Mouse (Mus musculus) neural tube, embryonic 11.5 days (tissue): ENCODE measurements around the gene Bcat1. TPM values are rescaled to one million over a fixed set of nuclear protein-coding genes. Genes with fewer than 3 reads are reported as not detected.
A peak's percentile ranks its signal among the peaks of the same experiment; 100 is the strongest.

Experiments used
- ATAC-seq: fragments of 200-750 bp; cut with Nextera tagmentation; 2 replicates; pipeline ENCODE4 v1.8.0; 2017; ENCODE audit warnings: moderate number of reproducible peaks, mild to moderate bottlenecking, moderate TSS enrichment, moderate library complexity; ENCODE audit not compliant: insufficient read depth, low FRiP score, low TSS enrichment
- DNase-seq: peaks from one replicate; pipeline ENCODE4 v3.0.0-alpha.2; 2015; ENCODE audit warnings: low spot score
- H3K27ac ChIP-seq: fragments of 300-500 bp; sonication (generic); 2 replicates; pipeline ENCODE4 v1.5.1; 2014; ENCODE audit warnings: low read depth, mild to moderate bottlenecking, low read length
- H3K27me3 ChIP-seq: fragments of 300-500 bp; sonication (generic); 2 replicates; pipeline ENCODE4 v1.6.1; 2014; ENCODE audit warnings: mild to moderate bottlenecking, low read length, mixed read lengths; ENCODE audit not compliant: control insufficient read depth, insufficient read depth
- H3K36me3 ChIP-seq: fragments of 300-500 bp; sonication (generic); 2 replicates; pipeline ENCODE4 v1.6.1; 2014; ENCODE audit warnings: mild to moderate bottlenecking, low read length, moderate library complexity, mixed read lengths; ENCODE audit not compliant: control insufficient read depth, insufficient read depth
- H3K4me1 ChIP-seq: fragments of 300-500 bp; sonication (generic); 2 replicates; pipeline ENCODE4 v1.6.1; 2014; ENCODE audit warnings: low read length, mixed read lengths; ENCODE audit not compliant: control insufficient read depth, insufficient read depth
- H3K4me2 ChIP-seq: fragments of 300-500 bp; sonication (generic); 2 replicates; pipeline ENCODE4 v1.6.1; 2014; ENCODE audit warnings: low read depth, mild to moderate bottlenecking, moderate library complexity
- H3K4me3 ChIP-seq: fragments of 300-500 bp; sonication (generic); 2 replicates; pipeline ENCODE4 v1.5.1; 2014; ENCODE audit warnings: low read depth, low read length
- H3K9ac ChIP-seq: fragments of 300-500 bp; sonication (generic); 2 replicates; pipeline ENCODE4 v1.6.1; 2014; ENCODE audit warnings: mild to moderate bottlenecking, low read length
- H3K9me3 ChIP-seq: fragments of 300-500 bp; sonication (generic); 2 replicates; pipeline ENCODE4 v1.6.1; 2016; ENCODE audit warnings: low read length; ENCODE audit not compliant: control insufficient read depth
- WGBS: fragments of 180-500 bp; shearing (Covaris S2); extraction: QIAGEN DNeasy Blood & Tissue Kit; methylation state at CpG from one replicate; pipeline ENCODE4 v1.1.7; 2014; 5-methylcytosine and 5-hydroxymethylcytosine counted together
- polyA plus RNA-seq: library from polyadenylated mRNA; unstranded; fragments of >200 nt; fragmentation: Nextera tagmentation; extraction: Ambion mirVana; gene quantifications from 2 replicates; pipeline ENCODE4 v1.2.1, GENCODE M21; 2014

Bcat1 gene
- polyA plus RNA-seq, 1 experiment from 2014 or later: 114 TPM

GRCm38 (mm10) chr6:145120086-145120485 lies 44.1 kb upstream of the Bcat1 start:
- H3K27ac ChIP-seq: no peak overlapping the region
- H3K9ac ChIP-seq: no peak overlapping the region
- WGBS: 75% methylated on average over 2 of the region's 2 CpGs
- ATAC-seq: no peak
- no peak for DNase-seq
- H3K4me2 ChIP-seq: no peak overlapping the region
- H3K36me3 ChIP-seq: no peaks in the 10 kb centered on the region
- no peaks in the 10 kb centered on the region for H3K27me3 ChIP-seq
- H3K9me3 ChIP-seq: no peaks in the 10 kb centered on the region
- H3K4me1 ChIP-seq: peaks cover 9% of the 10 kb centered on the region
- no peak overlapping the region for H3K4me3 ChIP-seq

- Histone ChIP-seq H3K27ac (peak overlapping the region; percentile 2; the same call in 1 of the 2 replicates), H3K4me3 (no peak overlapping the region), H3K4me1 (peaks cover 5% of the 10 kb centered on the region; the same call in 1 of the 2 replicates), H3K9me3 (no peaks in the 10 kb centered on the region), H3K4me2 (no peak overlapping the region), H3K27me3 (no peaks in the 10 kb centered on the region), H3K9ac (peak overlapping the region; percentile 20), H3K36me3 (no peaks in the 10 kb centered on the region)
- 9% methylated on average over 4 of the region's 4 CpGs for WGBS
- ATAC-seq (peak; percentile 89), DNase-seq (peak; percentile 53)
Observed at GRCm38 (mm10) chr6:145116098-145116672, 40.2 kb upstream of the Bcat1 start.

- DNase-seq: no peak
- no peaks in the 10 kb centered on the region for H3K9me3 ChIP-seq
- peak within 1 kb of the TSS; percentile 20 for H3K9ac ChIP-seq
- H3K36me3 ChIP-seq: no peaks in the 10 kb centered on the region
- H3K27me3 ChIP-seq: no peaks in the 10 kb centered on the region
- H3K4me1 ChIP-seq: peaks cover 5% of the 10 kb centered on the region; the same call in 1 of the 2 replicates
- WGBS: 78% methylated on average over 6 of the region's 6 CpGs
- H3K27ac ChIP-seq: peak within 1 kb of the TSS; percentile 2; the same call in 1 of the 2 replicates
- ATAC-seq: no peak; the same call in 1 of the 2 replicates
- no peak within 1 kb of the TSS for H3K4me2 ChIP-seq
- H3K4me3 ChIP-seq: no peak within 1 kb of the TSS
Observed at GRCm38 (mm10) chr6:145115476-145116097, 39.6 kb upstream of the Bcat1 start, which contains the start of gene Lrmp. Lrmp (plus strand) TSS chr6:145115653.

- Histone ChIP-seq H3K27me3 (no peaks in the 10 kb centered on the region), H3K4me1 (peaks cover 5% of the 10 kb centered on the region; the same call in 1 of the 2 replicates), H3K9ac (no peak overlapping the region), H3K27ac (no peak overlapping the region), H3K4me2 (no peak overlapping the region), H3K36me3 (no peaks in the 10 kb centered on the region), H3K9me3 (no peaks in the 10 kb centered on the region), H3K4me3 (no peak overlapping the region)
- WGBS: 87% methylated on average over 2 of the region's 2 CpGs
- ATAC-seq: no peak
- DNase-seq: no peak
Observed at GRCm38 (mm10) chr6:145114561-145114960, 38.6 kb upstream of the Bcat1 start.

- H3K27ac ChIP-seq: no peak overlapping the region
- no peak for ATAC-seq
Observed at GRCm38 (mm10) chr6:145112865-145113264, 36.9 kb upstream of the Bcat1 start.

GRCm38 (mm10) chr6:145110786-145111185 lies 34.8 kb upstream of the Bcat1 start:
- Histone ChIP-seq H3K9ac (no peak overlapping the region), H3K9me3 (no peaks in the 10 kb centered on the region), H3K36me3 (no peaks in the 10 kb centered on the region), H3K4me2 (no peak overlapping the region), H3K27me3 (no peaks in the 10 kb centered on the region), H3K4me3 (no peak overlapping the region), H3K4me1 (no peaks in the 10 kb centered on the region), H3K27ac (no peak overlapping the region)
- 78% methylated on average over 4 of the region's 4 CpGs for WGBS
- no peak for DNase-seq
- ATAC-seq: no peak

More at GRCm38 (mm10) chr6:145112865-145113264, 36.9 kb upstream of the Bcat1 start:
- DNase-seq: no peak
- H3K27me3 ChIP-seq: no peaks in the 10 kb centered on the region
- H3K9me3 ChIP-seq: no peaks in the 10 kb centered on the region
- no peak overlapping the region for H3K9ac ChIP-seq
- H3K4me3 ChIP-seq: no peak overlapping the region
- H3K36me3 ChIP-seq: no peaks in the 10 kb centered on the region
- 58% methylated on average over 6 of the region's 6 CpGs for WGBS
- no peak overlapping the region for H3K4me2 ChIP-seq
- peaks cover 5% of the 10 kb centered on the region; the same call in 1 of the 2 replicates for H3K4me1 ChIP-seq

GRCm38 (mm10) chr6:145106163-145106842 lies 30.3 kb upstream of the Bcat1 start:
- H3K36me3 ChIP-seq: no peaks in the 10 kb centered on the region
- no peak overlapping the region for H3K27ac ChIP-seq
- 91% methylated on average over 5 of the region's 6 CpGs for WGBS
- H3K27me3 ChIP-seq: no peaks in the 10 kb centered on the region
- H3K4me3 ChIP-seq: no peak overlapping the region
- ATAC-seq (no peak), DNase-seq (no peak)
- H3K9me3 ChIP-seq: no peaks in the 10 kb centered on the region
- H3K4me1 ChIP-seq: no peaks in the 10 kb centered on the region
- H3K9ac ChIP-seq: no peak overlapping the region
- no peak overlapping the region for H3K4me2 ChIP-seq

- Histone ChIP-seq H3K4me1 (no peaks in the 10 kb centered on the region), H3K4me2 (no peak overlapping the region), H3K4me3 (no peak overlapping the region), H3K9me3 (no peaks in the 10 kb centered on the region), H3K27ac (no peak overlapping the region), H3K36me3 (no peaks in the 10 kb centered on the region), H3K9ac (no peak overlapping the region), H3K27me3 (no peaks in the 10 kb centered on the region)
- DNase-seq: no peak
- no peak for ATAC-seq
- WGBS: 92% methylated on average over 10 of the region's 10 CpGs
Observed at GRCm38 (mm10) chr6:145105439-145105838, 29.5 kb upstream of the Bcat1 start.
